Mouse (Mus musculus): ENCODE measurements around the gene Gm20521.
"Not testable (repeated sequence)": the region's sequence is repeated elsewhere in the genome, so short reads cannot be mapped to it uniquely, and the experiment has no call there.

Gene Gm20521

GRCm38 (mm10) chr14:54937361-54938182 is 54.3 kb downstream of the Gm20521 start:
- DNase-seq = no peak

- DNase-seq = no peak
Observed at GRCm38 (mm10) chr14:54938431-54939219, 55.4 kb downstream of the Gm20521 start.

- DNase-seq = peak; percentile 79
Observed at GRCm38 (mm10) chr14:54939434-54940175, 56.4 kb downstream of the Gm20521 start.

GRCm38 (mm10) chr14:54940176-54940530 is 56.9 kb downstream of the Gm20521 start:
- DNase-seq = no peak

GRCm38 (mm10) chr14:54941024-54941978 is 58.1 kb downstream of the Gm20521 start:
- DNase-seq = no peak

- DNase-seq = no peak
Observed at GRCm38 (mm10) chr14:54942479-54942878, 59.2 kb downstream of the Gm20521 start.

GRCm38 (mm10) chr14:54943971-54944370 is 60.7 kb downstream of the Gm20521 start:
- no peak for DNase-seq

- DNase-seq = no peak
Observed at GRCm38 (mm10) chr14:54944939-54945338, 61.7 kb downstream of the Gm20521 start.

GRCm38 (mm10) chr14:54945975-54946704 is 62.9 kb downstream of the Gm20521 start:
- no peak for DNase-seq

GRCm38 (mm10) chr14:54947008-54947407 is 63.8 kb downstream of the Gm20521 start:
- DNase-seq = not testable (repeated sequence)
